Mouse (Mus musculus): ENCODE results near the gene Olfr153. TPM values are rescaled to one million over a fixed set of nuclear protein-coding genes. Genes with fewer than 3 reads are reported as not detected.
"Not testable (repeated sequence)": the region's sequence is repeated elsewhere in the genome, so short reads cannot be mapped to it uniquely, and the experiment has no call there.

The Olfr153 gene
- total RNA-seq (2021) (not detected), polyA plus RNA-seq (2012; rRNA removed) (not detected in 2 replicates)
- long read RNA-seq: 0 reads

GRCm38 (mm10) chr2:87531496-87531895 is at the start of gene Olfr153:
Olfr153 (plus strand) TSS chr2:87531796.
- no peak for DNase-seq

GRCm38 (mm10) chr2:87482276-87482675 is 49.3 kb upstream of the Olfr153 start:
- no peak for DNase-seq

GRCm38 (mm10) chr2:87496993-87497392 is 34.6 kb upstream of the Olfr153 start, which contains the start of gene Pramel7:
Pramel7 (minus strand) TSS chr2:87497093.
- DNase-seq: not testable (repeated sequence)

GRCm38 (mm10) chr2:87506265-87506664 is 25.3 kb upstream of the Olfr153 start, which contains the start of gene Pramel6:
Pramel6 (plus strand) TSS chr2:87506565.
- no peak for DNase-seq

GRCm38 (mm10) chr2:87515046-87515445 is 16.6 kb upstream of the Olfr153 start:
- DNase-seq: no peak

GRCm38 (mm10) chr2:87515457-87516060 is 16.0 kb upstream of the Olfr153 start:
- no peak for DNase-seq

- DNase-seq: no peak
Measured at GRCm38 (mm10) chr2:87516581-87516980, 15.0 kb upstream of the Olfr153 start.

GRCm38 (mm10) chr2:87520651-87521050 is 10.9 kb upstream of the Olfr153 start:
- DNase-seq: peak; percentile 5

- DNase-seq: not testable (repeated sequence)
Measured at GRCm38 (mm10) chr2:87525899-87526616, 5.5 kb upstream of the Olfr153 start.

GRCm38 (mm10) chr2:87534826-87535225 is 3.2 kb downstream of the Olfr153 start:
- DNase-seq: no peak

GRCm38 (mm10) chr2:87545442-87545841 is 13.8 kb downstream of the Olfr153 start, which contains the start of gene Olfr1128:
Olfr1128 (minus strand) TSS chr2:87545542.
- no peak for DNase-seq

GRCm38 (mm10) chr2:87573602-87574001 is 42.0 kb downstream of the Olfr153 start, which contains the start of gene Olfr1129:
Olfr1129 (plus strand) TSS chr2:87573902.
- not testable (repeated sequence) for DNase-seq

Other genes with a start within 250 kb of the Olfr153 start
- not detected for gene Olfr1118, start 224.2 kb upstream of the Olfr153 start, total RNA-seq (2021)
- not detected in 2 replicates for gene Olfr1118, start 224.2 kb upstream of the Olfr153 start, polyA plus RNA-seq (2012; rRNA removed)
- gene Olfr1120, start 177.0 kb upstream of the Olfr153 start, total RNA-seq (2021): not detected
- gene Olfr1120, start 177.0 kb upstream of the Olfr153 start, polyA plus RNA-seq (2012; rRNA removed): not detected in 2 replicates
- not detected for gene Olfr1121, start 161.9 kb upstream of the Olfr153 start, total RNA-seq (2021)
- not detected in 2 replicates for gene Olfr1121, start 161.9 kb upstream of the Olfr153 start, polyA plus RNA-seq (2012; rRNA removed)
- gene Olfr1122, start 145.9 kb upstream of the Olfr153 start, total RNA-seq (2021): not detected
- gene Olfr1122, start 145.9 kb upstream of the Olfr153 start, polyA plus RNA-seq (2012; rRNA removed): not detected in 2 replicates
- gene Olfr1123, start 115.2 kb upstream of the Olfr153 start, total RNA-seq (2021): not detected
- not detected in 2 replicates for gene Olfr1123, start 115.2 kb upstream of the Olfr153 start, polyA plus RNA-seq (2012; rRNA removed)
- gene Olfr1124, start 101.5 kb upstream of the Olfr153 start, total RNA-seq (2021): not detected
- gene Olfr1124, start 101.5 kb upstream of the Olfr153 start, polyA plus RNA-seq (2012; rRNA removed): not detected in 2 replicates
- not detected for gene Olfr1126, start 77.8 kb upstream of the Olfr153 start, total RNA-seq (2021)
- not detected in 2 replicates for gene Olfr1126, start 77.8 kb upstream of the Olfr153 start, polyA plus RNA-seq (2012; rRNA removed)
- gene Pramel7, start 34.7 kb upstream of the Olfr153 start, total RNA-seq (2021): not detected
- not detected in 2 replicates for gene Pramel7, start 34.7 kb upstream of the Olfr153 start, polyA plus RNA-seq (2012; rRNA removed)
- gene Pramel6, start 25.2 kb upstream of the Olfr153 start, total RNA-seq (2021): not detected
- not detected in 2 replicates for gene Pramel6, start 25.2 kb upstream of the Olfr153 start, polyA plus RNA-seq (2012; rRNA removed)
- gene Olfr1128, start 13.7 kb downstream of the Olfr153 start, total RNA-seq (2021): not detected
- not detected in 2 replicates for gene Olfr1128, start 13.7 kb downstream of the Olfr153 start, polyA plus RNA-seq (2012; rRNA removed)
- gene Olfr1129, start 42.1 kb downstream of the Olfr153 start, total RNA-seq (2021): not detected
- not detected in 2 replicates for gene Olfr1129, start 42.1 kb downstream of the Olfr153 start, polyA plus RNA-seq (2012; rRNA removed)
- not detected for gene Olfr1130, start 74.4 kb downstream of the Olfr153 start, total RNA-seq (2021)
- gene Olfr1130, start 74.4 kb downstream of the Olfr153 start, polyA plus RNA-seq (2012; rRNA removed): not detected in 2 replicates
- gene Olfr1131, start 95.3 kb downstream of the Olfr153 start, total RNA-seq (2021): not detected
- gene Olfr1131, start 95.3 kb downstream of the Olfr153 start, polyA plus RNA-seq (2012; rRNA removed): not detected in 2 replicates
- gene Olfr1132, start 105.7 kb downstream of the Olfr153 start, total RNA-seq (2021): not detected
- gene Olfr1132, start 105.7 kb downstream of the Olfr153 start, polyA plus RNA-seq (2012; rRNA removed): not detected in 2 replicates
- gene Olfr1133, start 115.6 kb downstream of the Olfr153 start, total RNA-seq (2021): not detected
- not detected in 2 replicates for gene Olfr1133, start 115.6 kb downstream of the Olfr153 start, polyA plus RNA-seq (2012; rRNA removed)
- gene Olfr1134, start 126.7 kb downstream of the Olfr153 start, total RNA-seq (2021): not detected
- not detected in 2 replicates for gene Olfr1134, start 126.7 kb downstream of the Olfr153 start, polyA plus RNA-seq (2012; rRNA removed)
- not detected for gene Olfr1135, start 141.9 kb downstream of the Olfr153 start, total RNA-seq (2021)
- not detected in 2 replicates for gene Olfr1135, start 141.9 kb downstream of the Olfr153 start, polyA plus RNA-seq (2012; rRNA removed)
- not detected for gene Olfr1136, start 162.2 kb downstream of the Olfr153 start, total RNA-seq (2021)
- gene Olfr1136, start 162.2 kb downstream of the Olfr153 start, polyA plus RNA-seq (2012; rRNA removed): not detected in 2 replicates
- not detected for gene Olfr1137, start 181.4 kb downstream of the Olfr153 start, total RNA-seq (2021)
- not detected in 2 replicates for gene Olfr1137, start 181.4 kb downstream of the Olfr153 start, polyA plus RNA-seq (2012; rRNA removed)
- gene Olfr1138, start 208.2 kb downstream of the Olfr153 start, total RNA-seq (2021): not detected
- gene Olfr1138, start 208.2 kb downstream of the Olfr153 start, polyA plus RNA-seq (2012; rRNA removed): not detected in 2 replicates
- gene Olfr1140, start 212.0 kb downstream of the Olfr153 start, total RNA-seq (2021): not detected
- not detected in 2 replicates for gene Olfr1140, start 212.0 kb downstream of the Olfr153 start, polyA plus RNA-seq (2012; rRNA removed)
- gene Olfr1141, start 222.2 kb downstream of the Olfr153 start, total RNA-seq (2021): not detected
- gene Olfr1141, start 222.2 kb downstream of the Olfr153 start, polyA plus RNA-seq (2012; rRNA removed): not detected in 2 replicates
- gene Olfr152, start 247.7 kb downstream of the Olfr153 start, total RNA-seq (2021): not detected
- not detected in 2 replicates for gene Olfr152, start 247.7 kb downstream of the Olfr153 start, polyA plus RNA-seq (2012; rRNA removed)